Mouse (Mus musculus) embryonic fibroblast, embryonic 13.5 days (primary cell): ENCODE results near the gene Sdad1. TPM values are rescaled to one million over a fixed set of nuclear protein-coding genes. Genes with fewer than 3 reads are reported as not detected.

Experiments used
- H3K27ac ChIP-seq: 2 replicates; pipeline ENCODE4 v1.5.1; 2012; ENCODE audit warnings: low read length, control low read depth, inconsistent platforms; ENCODE audit not compliant: insufficient read depth
- H3K4me1 ChIP-seq: 2 replicates; pipeline ENCODE4 v1.6.1; 2011; ENCODE audit warnings: low read length; ENCODE audit not compliant: control insufficient read depth, insufficient read depth
- H3K4me3 ChIP-seq: 2 replicates; pipeline ENCODE4 v1.5.1; 2011; ENCODE audit warnings: mild to moderate bottlenecking, control low read depth, low read length; ENCODE audit not compliant: insufficient read depth
- CTCF ChIP-seq: IDR thresholded peaks from 2 replicates; pipeline ENCODE4 v1.5.1; 2011; ENCODE audit warnings: mild to moderate bottlenecking, control low read depth, low read length, moderate library complexity, borderline replicate concordance; ENCODE audit not compliant: insufficient read depth
- POLR2A ChIP-seq: IDR thresholded peaks from 2 replicates; pipeline ENCODE4 v1.6.1; 2011; ENCODE audit warnings: low read depth, mild to moderate bottlenecking, control low read depth, low read length, moderate library complexity
- polyA plus RNA-seq: library from polyadenylated mRNA; stranded (reverse); fragments of >200 nt; gene quantifications from 2 replicates; pipeline ENCODE4 v1.2.4, GENCODE M21; 2011; ENCODE audit warnings: low read depth; ENCODE audit not compliant: missing spikeins, insufficient read length

The Sdad1 gene
- polyA plus RNA-seq, 1 experiment, result 31.7 TPM

- H3K4me3 ChIP-seq, result no peak overlapping the region
- H3K27ac ChIP-seq, result peak overlapping the region; percentile 76
- TF ChIP-seq CTCF (no peak), POLR2A (no peak)
- H3K4me1 ChIP-seq, result peaks cover 11% of the 10 kb centered on the region
Measured at GRCm38 (mm10) chr5:92282571-92282970, 27.7 kb downstream of the Sdad1 start.

- H3K4me3 ChIP-seq, result no peak overlapping the region
- H3K27ac ChIP-seq, result no peak overlapping the region
- H3K4me1 ChIP-seq, result peaks cover 11% of the 10 kb centered on the region
- TF ChIP-seq POLR2A (no peak), CTCF (no peak)
Measured at GRCm38 (mm10) chr5:92278942-92279537, 31.2 kb downstream of the Sdad1 start.

GRCm38 (mm10) chr5:92277437-92278394, 32.6 kb downstream of the Sdad1 start, which contains the start of gene Naaa:
Gene Naaa, minus strand, starts transcription at chr5:92278170.
- Histone ChIP-seq H3K4me3 (peak within 1 kb of the TSS; percentile 67), H3K27ac (no peak within 1 kb of the TSS), H3K4me1 (peaks cover 1% of the 10 kb centered on the region)
- peak; percentile 72 for TF ChIP-seq POLR2A
- TF ChIP-seq CTCF, result 0 out of 2 replicates have a peak, but pooled peaks have one; percentile 22

- H3K4me3 ChIP-seq, result no peak overlapping the region
- no peak for TF ChIP-seq POLR2A
- no peaks in the 10 kb centered on the region for H3K4me1 ChIP-seq
- H3K27ac ChIP-seq, result no peak overlapping the region
Measured at GRCm38 (mm10) chr5:92270496-92270895, 39.8 kb downstream of the Sdad1 start.

- no peaks in the 10 kb centered on the region for H3K4me1 ChIP-seq
- H3K27ac ChIP-seq, result no peak overlapping the region
- no peak for TF ChIP-seq CTCF
- no peak for TF ChIP-seq POLR2A
- no peak overlapping the region for H3K4me3 ChIP-seq
Measured at GRCm38 (mm10) chr5:92263761-92264359, 46.4 kb downstream of the Sdad1 start.

- TF ChIP-seq POLR2A, result no peak
- no peak for TF ChIP-seq CTCF
- Histone ChIP-seq H3K27ac (no peak overlapping the region), H3K4me3 (no peak overlapping the region), H3K4me1 (no peaks in the 10 kb centered on the region)
Measured at GRCm38 (mm10) chr5:92262646-92263045, 47.6 kb downstream of the Sdad1 start.

- no peaks in the 10 kb centered on the region for H3K4me1 ChIP-seq
- TF ChIP-seq POLR2A, result no peak
- no peak for TF ChIP-seq CTCF
- H3K4me3 ChIP-seq, result no peak within 1 kb of the TSS
- H3K27ac ChIP-seq, result no peak within 1 kb of the TSS
Measured at GRCm38 (mm10) chr5:92256218-92256617, 54.1 kb downstream of the Sdad1 start, which contains the start of gene Ppef2. Gene Ppef2, minus strand, starts transcription at chr5:92256278.

GRCm38 (mm10) chr5:92254476-92254875, 55.8 kb downstream of the Sdad1 start:
- Histone ChIP-seq H3K4me1 (no peaks in the 10 kb centered on the region), H3K27ac (no peak overlapping the region), H3K4me3 (no peak overlapping the region)
- no peak for TF ChIP-seq CTCF
- no peak for TF ChIP-seq POLR2A

GRCm38 (mm10) chr5:92252797-92253343, 57.4 kb downstream of the Sdad1 start:
- H3K4me1 ChIP-seq, result no peaks in the 10 kb centered on the region
- TF ChIP-seq CTCF (peak; percentile 70; the same call in 1 of the 2 replicates), POLR2A (no peak)
- no peak overlapping the region for H3K4me3 ChIP-seq
- no peak overlapping the region for H3K27ac ChIP-seq
